Mouse (Mus musculus) left cerebral cortex, postnatal 10 days (tissue): ENCODE data around the gene Cyb5r4. TPM values are rescaled to one million over a fixed set of nuclear protein-coding genes. Genes with fewer than 3 reads are reported as not detected.
"Not testable (repeated sequence)": the region's sequence is repeated elsewhere in the genome, so short reads cannot be mapped to it uniquely, and the experiment has no call there.

Experiments
- DNase-seq, 2 experiments: peaks; one replicate each; pipeline ENCODE4 v3.0.0; 2021 to 2022; ENCODE audit warnings: low spot score in 2 of 2, mixed read lengths in 1 of 2; ENCODE audit errors: extremely low spot score in 1 of 2
- intact Hi-C: fragments of 180-260 bp; cut with DNase I; formaldehyde crosslinking; loops from one replicate; pipeline ENCODE4 v1.15.1; 2025
- total RNA-seq, 2 experiments: library from RNA; stranded (reverse); gene quantifications; 2 replicates each; pipeline ENCODE4 v1.2.3; 2021

The Cyb5r4 gene
- total RNA-seq = 10 to 100 TPM; 30.3 to 32.0 TPM

DNA sequence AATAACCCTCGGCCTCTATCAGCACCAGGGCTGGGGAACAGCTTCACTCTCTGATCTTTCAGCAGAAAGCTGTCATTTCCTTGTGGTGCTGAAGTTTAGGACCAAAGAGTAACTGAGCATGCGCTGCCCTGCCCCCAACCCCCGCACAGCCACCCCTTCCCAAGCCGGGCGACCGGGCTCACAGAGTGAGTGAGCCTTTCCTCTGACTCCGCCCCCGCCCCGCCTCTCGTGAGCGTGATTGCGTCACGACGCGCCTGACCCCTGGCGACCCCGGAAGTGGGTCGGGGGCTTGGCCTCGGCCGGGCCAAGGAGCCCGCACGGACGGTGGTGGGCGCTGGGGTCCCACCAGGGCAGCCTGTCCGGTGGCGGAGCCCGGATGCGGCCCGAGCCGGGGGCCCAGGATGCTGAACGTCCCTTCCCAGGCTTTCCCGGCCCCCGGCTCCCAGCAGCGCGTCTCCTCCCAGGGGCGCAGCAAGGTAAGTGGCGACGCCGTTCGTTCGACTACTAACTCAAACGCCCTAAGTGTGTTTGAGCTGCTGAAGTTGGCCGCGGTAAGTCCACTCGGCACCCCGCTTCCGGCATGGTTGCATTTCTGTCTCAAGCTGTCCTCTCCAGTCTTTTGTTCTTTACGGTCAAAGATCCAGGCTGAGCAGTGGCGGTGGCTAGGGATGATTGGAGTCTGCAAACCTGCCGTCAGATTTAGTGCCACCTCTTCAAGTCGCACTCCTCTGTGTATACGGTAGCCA, at the start of gene Cyb5r4:
Cyb5r4 (plus strand) TSS at position 237 of the 746 bp plus-strand sequence.
- peak; percentile 93 to 98 for DNase-seq
- intact Hi-C loops = no loop called here

DNA sequence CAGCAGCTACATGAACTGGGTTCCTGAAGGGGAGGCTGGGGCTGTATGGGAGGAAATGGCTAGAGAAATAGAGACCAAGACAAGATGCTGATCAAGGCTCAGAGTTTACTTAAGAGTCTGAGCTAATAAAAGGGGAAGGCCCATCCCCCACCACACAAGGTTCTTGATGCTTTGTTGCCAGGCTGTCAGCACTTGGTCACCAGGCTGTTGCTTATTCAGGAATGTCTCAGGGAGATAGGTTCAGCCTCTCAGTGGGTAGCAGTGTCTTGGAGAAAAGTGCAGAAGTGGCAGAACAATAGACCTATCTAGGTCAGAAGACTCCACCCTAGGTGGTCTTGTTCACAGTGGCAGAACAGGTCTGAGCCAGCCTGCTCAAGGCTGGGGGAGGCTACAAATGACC, 49.3 kb upstream of the Cyb5r4 start:
- intact Hi-C loops, DNase-seq: not testable (repeated sequence)

DNA sequence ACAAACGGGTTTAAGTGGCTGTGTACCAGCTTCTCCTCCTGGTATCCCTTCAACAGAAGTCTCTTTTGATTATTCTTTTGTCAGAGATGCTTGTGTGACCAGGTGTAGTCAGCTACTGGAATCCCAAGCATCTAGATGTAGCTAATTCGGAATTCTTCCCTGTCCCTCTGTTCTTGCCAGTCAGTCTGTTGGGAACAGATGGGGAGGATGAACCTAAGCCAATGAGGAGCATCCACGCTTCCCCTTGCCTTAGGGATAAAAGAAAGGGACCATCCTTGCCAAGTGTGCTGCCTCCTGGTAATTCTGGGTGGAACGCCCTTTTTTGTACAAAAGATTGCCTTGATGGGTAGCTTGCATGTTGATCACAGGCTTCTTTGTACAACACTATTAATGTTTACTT, 48.3 kb upstream of the Cyb5r4 start:
- peak in 1 of 2 experiments; percentile 25 for DNase-seq
- intact Hi-C loops = no loop called here

DNA sequence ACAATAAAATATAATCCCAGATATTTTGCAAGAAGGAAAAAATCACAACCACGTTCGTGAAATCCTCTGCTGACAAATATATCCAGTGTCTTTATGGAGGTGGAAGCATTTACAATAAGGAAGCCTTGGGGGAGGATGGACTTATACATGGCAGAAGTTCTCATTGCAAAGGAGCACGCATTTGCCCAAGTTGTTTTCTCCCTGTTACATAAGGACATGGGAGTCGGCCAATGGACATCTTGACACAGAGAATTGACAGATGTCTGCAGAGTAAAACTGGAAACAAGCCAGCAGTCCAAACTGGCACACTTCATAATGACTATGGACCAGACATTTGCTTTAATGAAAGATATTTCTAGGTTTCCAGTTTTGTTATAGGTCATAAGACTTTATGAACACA, 44.9 kb upstream of the Cyb5r4 start:
- peak in 1 of 2 experiments; percentile 22 for DNase-seq
- intact Hi-C loops = no loop called here

DNA sequence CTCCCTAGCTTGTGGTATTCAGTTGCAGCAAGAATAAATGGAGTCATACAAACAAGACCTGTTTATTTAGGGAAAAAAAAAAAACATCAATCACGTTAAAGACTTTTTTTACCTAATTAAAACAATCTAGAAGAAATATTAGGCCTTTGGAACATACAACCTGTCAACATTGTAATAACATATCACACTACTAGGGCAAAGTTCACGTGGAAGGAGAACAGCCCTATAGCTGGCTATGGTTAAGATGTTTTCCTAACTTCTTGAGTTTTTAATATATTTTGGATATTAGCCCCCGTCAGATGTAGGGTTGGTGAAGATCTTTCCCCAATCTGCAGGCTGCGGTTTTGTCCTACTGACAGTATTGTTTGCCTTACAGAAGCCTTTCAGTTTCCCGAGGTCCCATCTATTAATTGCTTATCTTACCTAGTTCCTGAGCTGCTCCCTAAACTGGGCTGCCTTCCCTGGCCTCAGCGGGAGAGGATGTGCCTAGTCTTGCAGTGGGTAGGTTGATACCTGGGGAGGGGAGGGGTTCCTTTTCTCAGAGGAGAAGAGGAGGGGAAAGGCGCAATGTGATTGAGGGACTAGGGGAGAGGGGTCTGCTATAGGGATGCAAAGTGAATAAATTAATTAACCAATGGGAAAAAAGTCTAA, 43.4 kb upstream of the Cyb5r4 start:
- intact Hi-C loops = no loop called here
- no peak for DNase-seq

DNA sequence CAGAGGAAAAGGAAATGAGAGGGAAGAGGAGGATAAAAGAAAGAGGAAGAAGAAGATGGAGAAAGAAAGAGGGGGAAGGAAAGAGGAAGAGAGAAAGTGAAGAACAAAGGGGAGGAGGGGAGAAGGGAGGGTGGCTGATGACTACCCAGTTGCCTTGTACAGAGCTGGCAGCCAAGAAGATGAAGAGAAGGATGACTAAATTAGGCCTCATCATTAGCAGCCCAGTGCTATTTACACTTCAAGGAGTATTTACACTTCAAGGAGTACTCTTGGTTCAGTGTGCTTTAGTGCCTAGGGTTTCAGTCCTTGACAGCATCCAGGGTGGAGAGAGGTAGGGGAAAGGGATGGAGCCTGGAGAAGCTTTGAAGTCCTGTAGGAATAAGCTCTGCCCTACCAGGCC, 41.8 kb upstream of the Cyb5r4 start:
- DNase-seq = no peak
- intact Hi-C loops = no loop called here

DNA sequence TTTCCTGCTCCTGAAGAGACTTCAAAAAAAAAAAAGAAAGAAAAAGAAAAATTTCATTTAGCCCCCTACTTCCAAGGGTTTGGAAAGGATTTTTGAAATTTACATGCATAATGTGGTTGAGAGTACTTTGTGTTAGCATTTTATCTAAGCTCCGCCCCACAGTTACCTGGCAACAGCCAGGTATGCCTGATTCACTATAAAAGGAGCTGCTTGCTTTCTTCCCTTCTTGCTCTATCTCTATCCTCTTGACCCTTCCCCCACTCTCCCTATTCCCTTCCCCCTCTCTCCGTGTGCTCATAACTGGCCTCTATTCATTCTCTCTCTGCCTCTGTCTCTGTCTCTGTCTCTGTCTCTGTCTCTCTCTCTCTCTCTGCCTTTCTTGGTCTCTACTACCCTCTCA, 40.9 kb upstream of the Cyb5r4 start:
- no peak for DNase-seq
- intact Hi-C loops = no loop called here

DNA sequence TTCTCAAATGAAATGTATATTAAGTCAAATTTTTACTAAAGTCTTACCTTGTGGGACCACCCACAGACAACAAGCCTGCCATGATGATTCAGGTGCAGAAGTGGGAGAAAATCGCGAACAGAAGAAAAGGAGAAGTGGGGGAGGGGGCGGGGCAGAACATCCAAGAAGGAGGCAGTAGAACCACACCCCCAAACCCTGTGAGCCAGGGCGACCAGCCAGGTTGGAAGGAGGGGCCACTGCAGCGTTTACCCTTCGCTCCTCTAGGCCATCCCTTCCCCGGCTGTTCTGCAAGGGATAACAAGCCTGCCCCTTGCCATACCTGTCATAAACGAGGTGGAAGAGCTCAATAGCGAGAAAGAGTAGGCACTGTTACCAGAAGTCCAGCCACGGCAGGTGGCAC, 40.3 kb upstream of the Cyb5r4 start:
- no peak for DNase-seq
- intact Hi-C loops = no loop called here

DNA sequence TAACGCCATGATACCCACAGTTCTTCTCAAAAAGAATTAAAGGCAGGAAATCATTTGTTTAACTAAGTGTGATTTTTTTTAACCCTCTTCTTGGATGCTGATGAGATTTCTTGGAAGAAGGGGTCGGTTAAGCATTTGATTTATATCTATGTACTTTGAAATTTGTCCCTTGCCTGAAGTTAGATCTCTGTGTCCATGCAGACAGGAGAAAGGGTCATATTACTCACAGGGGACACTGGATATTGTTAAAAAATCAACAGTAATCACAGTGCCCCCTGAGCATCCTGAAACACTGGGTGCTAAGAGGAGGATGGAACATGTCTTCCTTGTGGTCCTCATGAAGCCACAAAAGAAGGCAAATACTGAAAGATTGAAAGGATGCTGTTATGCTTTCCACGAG, 37.2 kb upstream of the Cyb5r4 start:
- no peak for DNase-seq
- intact Hi-C loops = no loop called here

DNA sequence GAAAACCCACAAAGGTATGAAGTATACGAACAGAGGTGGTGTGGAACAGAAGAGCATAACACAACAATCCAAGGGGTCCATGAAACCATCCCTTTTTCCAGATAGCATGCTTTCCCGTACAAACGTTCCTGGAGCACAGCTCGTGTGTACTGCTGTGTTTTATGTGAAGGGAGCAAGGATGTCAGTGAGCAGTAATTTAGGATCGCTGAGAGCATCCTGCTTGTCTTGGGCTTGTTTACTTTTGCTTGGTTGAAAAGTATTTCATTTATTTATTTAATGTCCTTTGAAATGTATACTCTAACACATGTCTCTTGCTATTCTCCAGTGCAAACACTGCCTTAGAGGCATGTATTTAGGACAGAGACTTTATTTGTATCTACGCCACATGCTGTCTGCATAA, 36.7 kb upstream of the Cyb5r4 start:
- intact Hi-C loops = no loop called here
- DNase-seq = no peak

DNA sequence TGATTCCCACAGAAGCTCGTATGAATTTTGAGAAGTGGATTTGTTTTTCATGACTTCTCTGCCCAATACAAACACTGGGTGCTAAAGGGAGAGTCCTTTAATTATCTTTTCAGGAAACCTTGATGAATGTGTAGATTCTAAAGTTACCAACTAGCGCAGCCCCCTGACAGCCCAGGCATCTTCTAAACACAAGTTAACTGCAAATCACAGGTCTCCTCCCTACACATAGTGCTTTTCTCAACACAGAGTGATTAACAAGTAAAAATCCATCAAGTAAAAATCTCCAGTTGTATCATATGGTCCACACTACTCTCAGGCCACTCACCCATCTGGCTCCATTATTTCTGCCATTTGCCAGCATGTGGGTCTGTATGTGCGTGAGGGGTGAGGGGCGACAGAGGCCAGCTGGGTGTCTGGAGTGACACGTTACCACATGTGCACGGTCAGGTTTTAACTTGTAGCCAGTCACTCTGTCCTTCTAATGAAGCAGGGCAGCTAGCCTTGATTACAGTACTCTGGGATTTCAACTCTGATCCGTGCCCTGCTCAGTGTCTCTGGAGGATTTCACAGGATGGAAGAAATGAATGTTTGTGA, 35.0 kb upstream of the Cyb5r4 start:
- DNase-seq = no peak
- intact Hi-C loops = no loop called here

DNA sequence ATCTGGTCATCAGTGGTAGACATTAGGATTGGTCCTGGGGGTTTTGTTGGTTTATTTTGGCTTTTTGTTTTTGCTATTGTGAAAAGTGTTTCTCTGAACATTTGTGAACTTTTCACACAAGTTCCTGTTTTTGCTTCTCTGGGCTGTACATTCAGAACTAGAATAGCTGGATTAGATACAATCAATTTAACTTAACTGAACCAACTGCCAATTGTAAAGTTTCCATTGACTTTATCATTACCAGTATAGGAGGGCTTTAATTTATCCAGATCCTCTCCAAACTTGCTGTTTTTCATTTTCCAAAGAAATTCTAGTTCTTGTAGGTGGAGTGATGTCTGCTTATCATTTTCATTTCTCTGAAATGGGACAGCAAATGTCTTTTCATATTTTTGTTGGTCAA, 32.0 kb upstream of the Cyb5r4 start:
- intact Hi-C loops = no loop called here
- DNase-seq = no peak

DNA sequence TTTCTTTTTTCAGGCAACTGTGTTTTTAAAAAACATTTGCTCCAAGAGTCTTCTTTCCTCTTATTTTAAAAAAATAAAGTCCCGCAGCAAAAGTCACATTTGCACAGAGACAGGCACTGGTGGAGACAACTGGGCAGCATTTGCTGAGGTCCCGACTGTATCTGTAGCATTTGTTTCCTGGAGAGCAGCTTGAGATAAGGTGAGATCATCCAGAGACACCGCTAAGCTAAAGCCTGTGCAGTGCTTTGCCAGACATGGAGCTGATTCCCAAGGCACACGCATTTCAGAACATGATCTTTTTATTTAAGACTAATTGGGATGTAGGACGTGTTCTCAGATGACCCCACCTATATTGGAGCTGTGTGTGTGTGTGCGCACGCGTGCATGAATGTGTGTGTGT, 30.1 kb upstream of the Cyb5r4 start:
- intact Hi-C loops = no loop called here
- DNase-seq = no peak

DNA sequence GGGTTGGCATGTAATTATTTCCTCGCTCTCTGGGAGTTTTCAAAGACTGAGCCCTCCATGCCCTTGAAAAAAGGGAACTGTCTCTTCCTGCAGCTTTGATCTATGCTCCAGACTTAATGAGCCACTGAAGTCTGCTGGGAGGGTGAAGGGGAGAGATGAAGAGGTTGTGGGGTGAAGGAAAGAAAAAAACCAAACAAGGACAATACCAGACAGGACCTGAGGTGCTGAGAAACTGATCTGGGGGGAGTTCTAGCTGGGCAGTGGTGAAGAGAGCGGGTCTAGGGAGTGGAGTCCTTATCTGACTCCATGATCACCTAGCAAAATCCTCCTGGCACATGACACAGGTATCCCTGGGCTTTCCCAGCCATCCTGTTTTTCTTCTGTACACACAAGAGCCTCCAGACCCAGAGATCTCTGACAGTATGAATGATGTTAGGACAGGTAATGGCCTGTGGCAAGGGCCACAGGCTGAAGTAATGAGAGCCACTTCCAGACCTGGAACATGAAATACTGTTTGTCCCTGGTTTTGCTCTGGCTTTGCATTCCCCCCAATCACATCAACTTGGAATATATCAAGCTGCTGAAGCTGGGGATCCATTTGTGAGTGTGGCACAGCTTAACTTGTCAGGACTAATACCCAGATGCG, 24.6 kb upstream of the Cyb5r4 start:
- intact Hi-C loops = no loop called here

DNA sequence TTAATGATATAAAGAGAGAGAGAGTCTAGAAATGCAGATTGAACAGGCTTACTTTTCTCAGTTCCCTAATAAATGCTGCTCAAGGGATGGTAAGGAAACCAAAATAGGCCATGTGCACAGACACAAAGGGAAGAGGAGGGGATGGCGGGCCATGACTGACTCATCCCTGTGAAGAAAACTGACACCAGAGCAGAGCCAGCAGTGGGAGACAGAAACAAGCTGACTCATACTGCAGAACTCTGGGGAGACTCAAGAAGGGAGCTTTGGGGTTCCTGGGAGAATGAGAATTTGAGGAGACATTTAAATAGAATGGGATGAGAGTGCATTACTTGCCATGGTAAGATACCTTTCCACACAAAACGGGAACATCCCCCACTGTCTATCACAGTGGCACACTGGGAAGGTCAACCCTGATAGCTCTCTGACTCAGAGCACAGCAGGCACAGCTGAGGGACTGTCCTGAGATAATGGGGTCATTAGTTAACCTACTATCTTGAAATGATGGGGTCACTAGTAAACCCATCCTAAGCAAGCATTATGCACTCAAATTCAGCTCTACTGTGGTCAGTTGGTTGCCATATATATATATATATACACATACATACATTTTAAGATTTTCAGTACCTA, 21.7 kb upstream of the Cyb5r4 start:
- DNase-seq = no peak
- intact Hi-C loops = no loop called here

More for the DNA sequence above, 24.6 kb upstream of the Cyb5r4 start:
- DNase-seq = no peak

DNA sequence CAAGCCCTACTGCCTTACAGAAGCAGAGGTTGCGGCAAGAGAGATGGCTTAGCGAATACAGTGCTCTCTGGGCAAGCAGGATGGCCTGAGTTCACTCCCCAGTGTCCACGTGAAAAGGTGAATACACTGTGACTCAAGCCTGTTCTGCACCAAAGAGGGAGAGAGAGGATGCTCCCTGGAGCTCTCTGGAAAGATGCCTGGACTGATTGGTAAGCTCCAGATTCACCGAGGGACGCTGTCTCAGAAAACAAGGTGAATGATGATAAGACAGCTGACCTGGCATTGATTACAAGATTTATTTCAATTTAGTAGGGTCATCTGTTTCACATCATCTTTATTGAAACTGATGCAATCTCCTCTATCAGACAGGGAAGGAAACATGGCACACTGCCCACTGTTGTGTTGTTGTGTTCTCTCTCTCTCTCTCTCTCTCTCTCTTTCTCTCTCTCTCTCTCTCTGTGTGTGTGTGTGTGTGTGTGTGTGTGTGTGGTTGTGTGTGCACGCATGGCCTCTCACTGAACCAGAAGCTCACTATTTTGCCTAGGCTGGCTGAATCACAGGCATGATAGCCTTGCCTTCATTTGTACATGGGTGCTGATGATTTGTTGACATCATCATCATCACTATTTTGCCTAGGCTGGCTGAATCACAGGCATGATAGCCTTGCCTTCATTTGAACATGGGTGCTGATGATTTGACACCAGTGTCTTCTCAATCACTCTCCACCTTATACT, 16.9 kb upstream of the Cyb5r4 start:
- DNase-seq = peak in 1 of 2 experiments; percentile 23
- intact Hi-C loops = no loop called here

DNA sequence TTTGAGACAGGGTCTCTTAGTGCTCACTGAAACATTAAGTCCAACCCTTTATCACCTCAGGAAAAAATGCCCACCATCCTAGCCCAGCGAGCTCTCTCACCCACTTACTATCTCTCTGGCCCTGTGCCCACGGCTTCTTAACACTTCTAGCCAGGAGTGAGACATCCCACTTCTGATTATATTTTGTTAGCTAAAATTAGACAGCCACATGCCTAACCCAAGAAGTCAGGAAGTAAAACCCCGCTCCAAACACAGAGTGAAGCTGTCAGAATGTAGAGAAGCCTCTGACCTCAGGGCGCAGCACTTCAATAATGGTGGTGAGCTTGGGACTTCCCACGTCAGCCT, 16.4 kb upstream of the Cyb5r4 start:
- intact Hi-C loops = no loop called here
- DNase-seq = no peak

DNA sequence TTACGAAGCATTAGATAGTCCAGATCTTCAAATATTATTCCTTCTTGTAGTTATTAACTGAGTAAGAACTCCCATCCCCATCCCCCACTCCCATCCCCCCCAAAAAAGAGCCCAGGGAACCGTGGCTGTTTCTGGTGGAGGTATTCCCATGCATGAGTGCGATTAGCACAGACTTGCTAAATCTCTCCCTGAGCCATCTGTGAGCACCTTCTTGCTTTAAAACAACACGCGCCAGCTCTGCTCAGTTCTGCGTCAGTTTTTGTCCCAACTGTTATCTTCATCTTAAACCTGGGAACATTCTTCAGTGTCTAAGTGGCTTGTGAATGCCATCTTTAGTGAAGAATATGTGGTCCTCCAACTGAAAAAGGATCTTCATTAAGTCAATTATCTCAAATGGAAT, 13.3 kb upstream of the Cyb5r4 start:
- no peak for DNase-seq
- intact Hi-C loops = no loop called here

DNA sequence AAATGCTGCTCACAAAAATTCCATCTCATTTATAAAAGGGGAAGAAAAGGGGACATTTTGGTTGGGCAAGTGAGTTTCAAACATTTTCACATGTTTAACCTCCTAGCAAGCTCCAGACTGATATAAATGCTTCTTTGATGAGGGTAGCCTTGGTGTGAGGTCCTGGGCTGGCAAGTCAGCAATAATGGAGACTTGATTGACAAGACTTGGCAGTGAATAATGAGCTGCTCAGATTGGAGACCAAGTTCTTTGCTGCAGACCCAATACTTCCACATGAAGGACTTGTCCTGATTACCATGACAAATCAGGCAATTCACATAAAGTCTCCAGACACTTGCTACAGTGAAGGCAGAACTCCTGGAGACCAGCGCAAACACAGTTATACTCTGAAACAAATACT, 12.9 kb upstream of the Cyb5r4 start:
- DNase-seq = no peak
- intact Hi-C loops = no loop called here
